Mouse (Mus musculus): ENCODE results near the gene Dkkl1. TPM values are rescaled to one million over a fixed set of nuclear protein-coding genes. Genes with fewer than 3 reads are reported as not detected.

Dkkl1 gene
- total and polyA plus RNA-seq, 3 experiments: 9.2 to 32.0 TPM; not detected in 1

- Histone ChIP-seq H3K4me3 (ENCODE audit: control insufficient read depth in 1 of 2, insufficient read depth in 1 of 2, low read depth in 2 of 2, low read length in 2 of 2) (no peak overlapping the region), H3K9ac (ENCODE audit: control insufficient read depth, low read depth, low read length, poor library complexity, severe bottlenecking) (no peak overlapping the region), H3K27ac (ENCODE audit: control insufficient read depth, low read depth, low read length) (no peak overlapping the region), H3K79me2 (ENCODE audit: control insufficient read depth, insufficient read depth, low read length, poor library complexity) (no peaks in the 10 kb centered on the region), H3K27me3 (ENCODE audit: control insufficient read depth in 1 of 2, insufficient read depth in 2 of 2, low read length in 2 of 2) (peaks cover 4 to 5% of the 10 kb centered on the region in 2 experiments), H3K9me3 (replicated peaks; ENCODE audit: insufficient read depth, low read length) (no peaks in the 10 kb centered on the region), H3K36me3 (ENCODE audit: control insufficient read depth in 1 of 2, insufficient read depth in 2 of 2, low read length in 2 of 2) (no peaks in the 10 kb centered on the region), H3K4me1 (ENCODE audit: control insufficient read depth in 1 of 2, insufficient read depth in 2 of 2, low read length in 2 of 2) (peaks cover 0 to 2% of the 10 kb centered on the region in 2 experiments; a peak in 1 of 4 replicates)
- TF ChIP-seq USF1 (IDR thresholded peaks at IDR 0.05; ENCODE audit: low read depth, low read length) (no peak), TBP (IDR thresholded peaks at IDR 0.05; ENCODE audit: low read depth, low read length) (no peak), UBTF (IDR thresholded peaks at IDR 0.05; ENCODE audit: borderline replicate concordance, insufficient read depth, low read depth, low read length) (no peak), USF2 (IDR thresholded peaks at IDR 0.05; ENCODE audit: borderline replicate concordance in 1 of 2, insufficient read depth in 1 of 2, low read depth in 1 of 2, low read length in 2 of 2) (no peak), NRF1 (IDR thresholded peaks at IDR 0.05; ENCODE audit: insufficient read depth, low read depth, low read length, poor library complexity, severe bottlenecking) (no peak), BHLHE40 (IDR thresholded peaks at IDR 0.05; ENCODE audit: borderline replicate concordance, low read depth, low read length) (no peak), E2F4 (IDR thresholded peaks at IDR 0.05; ENCODE audit: borderline replicate concordance, low read depth, low read length) (no peak), MEF2A (IDR thresholded peaks at IDR 0.05; ENCODE audit: extremely low read depth, insufficient replicate concordance, low read depth, low read length, poor library complexity, severe bottlenecking) (no peak), MAZ (IDR thresholded peaks at IDR 0.05; ENCODE audit: low read depth, low read length) (no peak), EP300 (IDR thresholded peaks at IDR 0.05; ENCODE audit: low read depth in 1 of 2, low read length in 2 of 2) (no peak), POLR2A (IDR thresholded peaks at IDR 0.05; ENCODE audit: control insufficient read depth in 1 of 2, insufficient read depth in 1 of 2, low read depth in 1 of 2, low read length in 2 of 2, poor library complexity in 1 of 2) (no peak), KAT2A (conservative IDR thresholded peaks at IDR 0.05; ENCODE audit: low read depth, low read length) (no peak), ZC3H11A (IDR thresholded peaks at IDR 0.05; ENCODE audit: low read depth, low read length) (no peak), NELFE (IDR thresholded peaks at IDR 0.05; ENCODE audit: low read depth, low read length) (no peak), CHD2 (IDR thresholded peaks at IDR 0.05; ENCODE audit: low read length) (no peak), ELF1 (IDR thresholded peaks at IDR 0.05; ENCODE audit: low read depth, low read length) (no peak), SMC3 (IDR thresholded peaks at IDR 0.05; ENCODE audit: low read depth, low read length) (no peak)
- DNase-seq (ENCODE audit: low read depth, low spot score): no peak
These were observed 14.5 kb upstream of the Dkkl1 start for GRCm38 (mm10) chr7:45226421-45226820.

- Histone ChIP-seq H3K4me1 (ENCODE audit: control insufficient read depth in 1 of 2, insufficient read depth in 2 of 2, low read length in 2 of 2) (peaks cover 0 to 2% of the 10 kb centered on the region in 2 experiments; a peak in 1 of 4 replicates), H3K4me3 (ENCODE audit: control insufficient read depth in 1 of 2, insufficient read depth in 1 of 2, low read depth in 2 of 2, low read length in 2 of 2) (no peak overlapping the region), H3K27me3 (ENCODE audit: control insufficient read depth in 1 of 2, insufficient read depth in 2 of 2, low read length in 2 of 2) (peaks cover 4 to 5% of the 10 kb centered on the region in 2 experiments), H3K27ac (ENCODE audit: control insufficient read depth, low read depth, low read length) (no peak overlapping the region), H3K36me3 (ENCODE audit: control insufficient read depth in 1 of 2, insufficient read depth in 2 of 2, low read length in 2 of 2) (no peaks in the 10 kb centered on the region), H3K9ac (ENCODE audit: control insufficient read depth, low read depth, low read length, poor library complexity, severe bottlenecking) (no peak overlapping the region), H3K79me2 (ENCODE audit: control insufficient read depth, insufficient read depth, low read length, poor library complexity) (no peaks in the 10 kb centered on the region), H3K9me3 (replicated peaks; ENCODE audit: insufficient read depth, low read length) (no peaks in the 10 kb centered on the region)
- TF ChIP-seq USF2 (IDR thresholded peaks at IDR 0.05; ENCODE audit: borderline replicate concordance in 1 of 2, insufficient read depth in 1 of 2, low read depth in 1 of 2, low read length in 2 of 2) (no peak), MAFK (IDR thresholded peaks at IDR 0.05; ENCODE audit: borderline replicate concordance, low read depth, low read length) (no peak), CHD2 (IDR thresholded peaks at IDR 0.05; ENCODE audit: low read length) (no peak), ETS1 (IDR thresholded peaks at IDR 0.05; ENCODE audit: low read depth, low read length) (no peak), RCOR1 (IDR thresholded peaks at IDR 0.05; ENCODE audit: low read depth, low read length) (no peak), SIN3A (IDR thresholded peaks at IDR 0.05; ENCODE audit: low read length) (no peak), KAT2A (conservative IDR thresholded peaks at IDR 0.05; ENCODE audit: low read depth, low read length) (no peak), POLR2AphosphoS5 (IDR thresholded peaks at IDR 0.05; ENCODE audit: borderline replicate concordance, low read depth, low read length) (no peak), JUND (IDR thresholded peaks at IDR 0.05; ENCODE audit: low read depth, low read length) (no peak), UBTF (IDR thresholded peaks at IDR 0.05; ENCODE audit: borderline replicate concordance, insufficient read depth, low read depth, low read length) (no peak), ZMIZ1 (IDR thresholded peaks at IDR 0.05; ENCODE audit: low read depth, low read length) (no peak), HCFC1 (IDR thresholded peaks at IDR 0.05; ENCODE audit: low read depth, low read length) (no peak), USF1 (IDR thresholded peaks at IDR 0.05; ENCODE audit: low read depth, low read length) (no peak)
- no peak for DNase-seq (ENCODE audit: low read depth, low spot score)
These were observed 12.9 kb upstream of the Dkkl1 start for GRCm38 (mm10) chr7:45224826-45225225.
